ENCODE assay signal across 8 mouse cellular contexts in genomic region chr15:98953401-98954356, GRCm38 (mm10). TPM values are rescaled to one million over a fixed set of nuclear protein-coding genes. Genes with fewer than 3 reads are reported as not detected.
A peak's percentile ranks its signal among the peaks of the same experiment; 100 is the strongest.
DNase-seq lines count a peak whose midpoint lies in the region; ATAC-seq and TF ChIP-seq lines count a peak whose summit lies in the region.

TSS of gene Gm49450 (minus strand) at chr15:98953551.
TSS of gene Tuba1a (minus strand) at chr15:98953703.

- no peaks in the 10 kb centered on the region for H3K9me3 ChIP-seq in ES-E14 (ENCODE audit: control insufficient read depth, insufficient read depth, low read depth, low read length)
- no peaks in the 10 kb centered on the region for H3K9me3 ChIP-seq in forebrain, embryonic 15.5 days
- H3K9me3 ChIP-seq in liver, postnatal 0 days (ENCODE audit: low read length) = no peaks in the 10 kb centered on the region
- no peaks in the 10 kb centered on the region for H3K9me3 ChIP-seq in neural tube, embryonic 13.5 days

- peak within 1 kb of the TSS; percentile 86 for H3K27ac ChIP-seq in ES-E14 (ENCODE audit: insufficient read depth, low read depth, low read length, poor library complexity, severe bottlenecking)
- peak within 1 kb of the TSS; percentile 98 for H3K27ac ChIP-seq in forebrain, embryonic 15.5 days (replicated peaks)
- H3K27ac ChIP-seq in liver, postnatal 0 days (ENCODE audit: low read depth) = peak within 1 kb of the TSS; percentile 50; the same call in 1 of the 2 replicates
- peak within 1 kb of the TSS; percentile 100 for H3K27ac ChIP-seq in neural tube, embryonic 13.5 days (replicated peaks)

- peaks cover 10% of the 10 kb centered on the region for H3K36me3 ChIP-seq in ES-E14 (ENCODE audit: control insufficient read depth, insufficient read depth, low read length, poor library complexity, severe bottlenecking)
- peaks cover 15% of the 10 kb centered on the region for H3K36me3 ChIP-seq in forebrain, embryonic 15.5 days
- no peaks in the 10 kb centered on the region for H3K36me3 ChIP-seq in liver, postnatal 0 days (replicated peaks; ENCODE audit: insufficient read depth, low read length)
- peaks cover 12% of the 10 kb centered on the region for H3K36me3 ChIP-seq in neural tube, embryonic 13.5 days

- peaks cover 7% of the 10 kb centered on the region in 2 experiments; a peak in 3 of 4 replicates for H3K4me1 ChIP-seq in ES-E14 (ENCODE audit: control insufficient read depth in 2 of 2, insufficient read depth in 2 of 2, low read length in 2 of 2, poor library complexity in 1 of 2)
- peaks cover 18% of the 10 kb centered on the region for H3K4me1 ChIP-seq in forebrain, embryonic 15.5 days
- peaks cover 5% of the 10 kb centered on the region; the same call in 1 of the 2 replicates for H3K4me1 ChIP-seq in liver, postnatal 0 days (ENCODE audit: insufficient read depth)
- peaks cover 28% of the 10 kb centered on the region for H3K4me1 ChIP-seq in neural tube, embryonic 13.5 days (replicated peaks)

- DNase-seq in ES-E14 (ENCODE audit: low read depth, low spot score) = peak; percentile 98
- DNase-seq in cerebellum, adult 11-12 months = peak; percentile 99
- DNase-seq in heart, postnatal 14 days = peak; percentile 90 to 91
- peak; percentile 95 for DNase-seq in layer of hippocampus, adult 11-12 months (ENCODE audit: low spot score)
- peak; percentile 68 for DNase-seq in liver, postnatal 0 days
- peak; percentile 90 for DNase-seq in testis, postnatal 10 days (ENCODE audit: low spot score)

- H3K4me2 ChIP-seq in forebrain, embryonic 15.5 days (replicated peaks) = peak within 1 kb of the TSS; percentile 70
- H3K4me2 ChIP-seq in liver, postnatal 0 days (ENCODE audit: low read depth, low read length) = peak within 1 kb of the TSS; percentile 88
- peak within 1 kb of the TSS; percentile 74 for H3K4me2 ChIP-seq in neural tube, embryonic 13.5 days

- peak within 1 kb of the TSS; percentile 78 to 91 for H3K4me3 ChIP-seq in ES-E14 (ENCODE audit: insufficient read depth in 1 of 2, low read depth in 1 of 2, low read length in 2 of 2, poor library complexity in 1 of 2, severe bottlenecking in 1 of 2)
- H3K4me3 ChIP-seq in forebrain, embryonic 15.5 days = peak within 1 kb of the TSS; percentile 98
- H3K4me3 ChIP-seq in liver, postnatal 0 days (ENCODE audit: low read depth, low read length) = peak within 1 kb of the TSS; percentile 62
- peak within 1 kb of the TSS; percentile 95 for H3K4me3 ChIP-seq in neural tube, embryonic 13.5 days

- in situ Hi-C loops in ES-E14 (cut with MboI; ENCODE audit: low sequenced_read_pairs in 2 of 2, unreplicated experiment in 2 of 2) = no loop called here

- ATAC-seq in forebrain, embryonic 15.5 days (replicated peaks) = peak; percentile 98
- ATAC-seq in liver, postnatal 0 days = peak; percentile 86
- peak; percentile 97 for ATAC-seq in neural tube, embryonic 13.5 days (ENCODE audit: low read depth)

- peak within 1 kb of the TSS; percentile 85 for H3K9ac ChIP-seq in ES-E14 (ENCODE audit: insufficient read depth, low read depth, low read length, poor library complexity, severe bottlenecking)
- peak within 1 kb of the TSS; percentile 100 for H3K9ac ChIP-seq in forebrain, embryonic 15.5 days (replicated peaks)
- H3K9ac ChIP-seq in liver, postnatal 0 days (replicated peaks) = peak within 1 kb of the TSS; percentile 65
- peak within 1 kb of the TSS; percentile 100 for H3K9ac ChIP-seq in neural tube, embryonic 13.5 days

- no peak for TF ChIP-seq CTCF in liver, postnatal 0 days (IDR thresholded peaks at IDR 0.05; ENCODE audit: low read depth)

- 1% methylated on average over 28 of the region's 28 CpGs for WGBS in forebrain, embryonic 15.5 days
- 11% methylated on average over 28 of the region's 28 CpGs for WGBS in liver, postnatal 0 days (ENCODE audit: insufficient replicate concordance)
- WGBS in neural tube, embryonic 13.5 days = 1% methylated on average over 28 of the region's 28 CpGs

- intact Hi-C loops in heart, postnatal 14 days (cut with DNase I) = loop anchor here (1.0 to 2.0 kb wide), 3 partner anchors 19 to 40 kb away; partner anchors contain the start of gene Tuba1b

- no peaks in the 10 kb centered on the region for H3K27me3 ChIP-seq in forebrain, embryonic 15.5 days
- peaks cover 10% of the 10 kb centered on the region; the same call in 1 of the 2 replicates for H3K27me3 ChIP-seq in liver, postnatal 0 days (ENCODE audit: insufficient read depth, low read length)
- no peaks in the 10 kb centered on the region for H3K27me3 ChIP-seq in neural tube, embryonic 13.5 days

- no peak for TF ChIP-seq EP300 in liver, postnatal 0 days (IDR thresholded peaks at IDR 0.05; ENCODE audit: low read depth)

TF ChIP-seq in ES-E14, 5 proteins besides CTCF, POLR2A, EP300 and RAD21:
- TF ChIP-seq ZNF384 (IDR thresholded peaks at IDR 0.05; ENCODE audit: low read depth, low read length) = no peak
- TF ChIP-seq CHD2 (IDR thresholded peaks at IDR 0.05; ENCODE audit: low read depth, low read length) = no peak
- TF ChIP-seq HCFC1 (IDR thresholded peaks at IDR 0.05; ENCODE audit: borderline replicate concordance, insufficient read depth, low read length) = no peak
- TF ChIP-seq MAFK (IDR thresholded peaks at IDR 0.05; ENCODE audit: insufficient read depth, low read depth, low read length) = no peak
- TF ChIP-seq ZC3H11A (IDR thresholded peaks at IDR 0.05; ENCODE audit: borderline replicate concordance, low read depth, low read length) = no peak

RNA-seq across cellular contexts. Expression of gene Gm49450, which starts in this region (rescaled TPM):
- total RNA-seq in ES-E14 (2012; rRNA removed) = not detected in 2 replicates
- not detected in 2 replicates for polyA plus RNA-seq in forebrain, embryonic 15.5 days (2015; fragmentation: Nextera tagmentation; extraction: Ambion mirVana)
- not detected for total RNA-seq in heart, postnatal 14 days (2021)
- not detected in 2 replicates for polyA plus RNA-seq in liver, postnatal 0 days (2015; fragmentation: Nextera tagmentation; extraction: Ambion mirVana)
- polyA plus RNA-seq in neural tube, embryonic 13.5 days (2015; fragmentation: Nextera tagmentation; extraction: Ambion mirVana) = not detected in 2 replicates

RNA-seq across cellular contexts. Expression of gene Tuba1a, which starts in this region (rescaled TPM):
- total RNA-seq in ES-E14 (2012; rRNA removed) = 595 and 862 TPM in 2 replicates
- 14,933 and 15,115 TPM in 2 replicates for polyA plus RNA-seq in forebrain, embryonic 15.5 days (2015; fragmentation: Nextera tagmentation; extraction: Ambion mirVana)
- 100 to 1,000 TPM; 116 to 154 TPM for total RNA-seq in heart, postnatal 14 days (2021)
- 28.1 and 28.7 TPM in 2 replicates for polyA plus RNA-seq in liver, postnatal 0 days (2015; fragmentation: Nextera tagmentation; extraction: Ambion mirVana)
- polyA plus RNA-seq in neural tube, embryonic 13.5 days (2015; fragmentation: Nextera tagmentation; extraction: Ambion mirVana) = 13,124 and 14,228 TPM in 2 replicates

Comparison
In these comparisons a context has a peak if more than half of its experiments do, and no peak if none do; other contexts are left out.
1. Peak in every context shown above with its lines: DNase-seq, ATAC-seq, H3K4me3 ChIP-seq and H3K27ac ChIP-seq.
2. RNA of gene Tuba1a (polyA plus RNA-seq): 14,933 to 15,115 TPM in forebrain, embryonic 15.5 days and 13,124 to 14,228 TPM in neural tube, embryonic 13.5 days; 28.1 to 28.7 TPM in liver, postnatal 0 days; every median in the first group is over 100 times any median in the second.
3. H3K27ac ChIP-seq: peak in every context shown above with its lines; median percentile 100 in neural tube, embryonic 13.5 days; 98 in forebrain, embryonic 15.5 days; 86 in ES-E14; 50 in liver, postnatal 0 days.